Mouse (Mus musculus): ENCODE data around the gene Zic1. TPM values are rescaled to one million over a fixed set of nuclear protein-coding genes. Genes with fewer than 3 reads are reported as not detected.

The Zic1 gene
- polyA plus RNA-seq, 1 experiment from 2014 or later = 0.08 TPM

GRCm38 (mm10) chr9:91374665-91375064, 9.1 kb upstream of the Zic1 start:
- no peaks in the 10 kb centered on the region for H3K36me3 ChIP-seq
- no peaks in the 10 kb centered on the region for H3K9me3 ChIP-seq (replicated peaks)
- no peak overlapping the region for H3K4me3 ChIP-seq
- H3K4me2 ChIP-seq = no peak overlapping the region
- peaks cover 92% of the 10 kb centered on the region for H3K27me3 ChIP-seq (replicated peaks)
- WGBS = 9% methylated on average over 4 of the region's 4 CpGs
- no peak for ATAC-seq (ENCODE audit: insufficient number of reproducible peaks, low FRiP score)
- no peak overlapping the region for H3K27ac ChIP-seq (ENCODE audit: poor library complexity, severe bottlenecking)
- no peak overlapping the region for H3K9ac ChIP-seq
- H3K4me1 ChIP-seq (replicated peaks) = 0 out of 2 replicates have a peak, but pooled peaks cover 7% of the 10 kb centered on the region

- no peak overlapping the region for H3K4me3 ChIP-seq
- H3K9ac ChIP-seq = no peak overlapping the region
- no peak overlapping the region for H3K27ac ChIP-seq (ENCODE audit: poor library complexity, severe bottlenecking)
- WGBS = 20% methylated on average over 3 of the region's 3 CpGs
- peaks cover 92% of the 10 kb centered on the region for H3K27me3 ChIP-seq (replicated peaks)
- H3K36me3 ChIP-seq = no peaks in the 10 kb centered on the region
- H3K9me3 ChIP-seq (replicated peaks) = 0 out of 2 replicates have a peak, but pooled peaks cover 2% of the 10 kb centered on the region
- no peak for ATAC-seq (ENCODE audit: insufficient number of reproducible peaks, low FRiP score)
- no peak overlapping the region for H3K4me2 ChIP-seq
- 0 out of 2 replicates have a peak, but pooled peaks cover 6% of the 10 kb centered on the region for H3K4me1 ChIP-seq (replicated peaks)
Observed at GRCm38 (mm10) chr9:91373811-91374575, 8.4 kb upstream of the Zic1 start.

- ATAC-seq (ENCODE audit: insufficient number of reproducible peaks, low FRiP score) = no peak
- H3K27me3 ChIP-seq (replicated peaks) = peaks cover 92% of the 10 kb centered on the region
- 21% methylated on average over 4 of the region's 4 CpGs for WGBS
- H3K9ac ChIP-seq = no peak overlapping the region
- 0 out of 2 replicates have a peak, but pooled peaks cover 2% of the 10 kb centered on the region for H3K9me3 ChIP-seq (replicated peaks)
- no peaks in the 10 kb centered on the region for H3K36me3 ChIP-seq
- no peak overlapping the region for H3K4me3 ChIP-seq
- no peak overlapping the region for H3K4me2 ChIP-seq
- no peak overlapping the region for H3K27ac ChIP-seq (ENCODE audit: poor library complexity, severe bottlenecking)
- H3K4me1 ChIP-seq (replicated peaks) = no peaks in the 10 kb centered on the region
Observed at GRCm38 (mm10) chr9:91371608-91372007, 6.0 kb upstream of the Zic1 start.

GRCm38 (mm10) chr9:91371011-91371410, 5.4 kb upstream of the Zic1 start:
- Histone ChIP-seq H3K36me3 (no peaks in the 10 kb centered on the region), H3K9me3 (replicated peaks) (0 out of 2 replicates have a peak, but pooled peaks cover 2% of the 10 kb centered on the region)
- no peak for ATAC-seq (ENCODE audit: insufficient number of reproducible peaks, low FRiP score)

GRCm38 (mm10) chr9:91370191-91370708, 4.6 kb upstream of the Zic1 start:
- Histone ChIP-seq H3K27me3 (replicated peaks) (peaks cover 92% of the 10 kb centered on the region), H3K4me1 (replicated peaks) (peaks cover 3% of the 10 kb centered on the region; the same call in 1 of the 2 replicates), H3K9ac (no peak overlapping the region), H3K4me3 (no peak overlapping the region), H3K27ac (ENCODE audit: poor library complexity, severe bottlenecking) (no peak overlapping the region), H3K9me3 (replicated peaks) (0 out of 2 replicates have a peak, but pooled peaks cover 2% of the 10 kb centered on the region), H3K36me3 (no peaks in the 10 kb centered on the region), H3K4me2 (no peak overlapping the region)
- no peak for ATAC-seq (ENCODE audit: insufficient number of reproducible peaks, low FRiP score)
- WGBS = 14% methylated on average over 6 of the region's 6 CpGs

More at GRCm38 (mm10) chr9:91371011-91371410, 5.4 kb upstream of the Zic1 start:
- H3K4me3 ChIP-seq = no peak overlapping the region
- no peak overlapping the region for H3K27ac ChIP-seq (ENCODE audit: poor library complexity, severe bottlenecking)
- H3K27me3 ChIP-seq (replicated peaks) = peaks cover 92% of the 10 kb centered on the region
- H3K4me1 ChIP-seq (replicated peaks) = no peaks in the 10 kb centered on the region
- no peak overlapping the region for H3K9ac ChIP-seq
- H3K4me2 ChIP-seq = no peak overlapping the region

DNA sequence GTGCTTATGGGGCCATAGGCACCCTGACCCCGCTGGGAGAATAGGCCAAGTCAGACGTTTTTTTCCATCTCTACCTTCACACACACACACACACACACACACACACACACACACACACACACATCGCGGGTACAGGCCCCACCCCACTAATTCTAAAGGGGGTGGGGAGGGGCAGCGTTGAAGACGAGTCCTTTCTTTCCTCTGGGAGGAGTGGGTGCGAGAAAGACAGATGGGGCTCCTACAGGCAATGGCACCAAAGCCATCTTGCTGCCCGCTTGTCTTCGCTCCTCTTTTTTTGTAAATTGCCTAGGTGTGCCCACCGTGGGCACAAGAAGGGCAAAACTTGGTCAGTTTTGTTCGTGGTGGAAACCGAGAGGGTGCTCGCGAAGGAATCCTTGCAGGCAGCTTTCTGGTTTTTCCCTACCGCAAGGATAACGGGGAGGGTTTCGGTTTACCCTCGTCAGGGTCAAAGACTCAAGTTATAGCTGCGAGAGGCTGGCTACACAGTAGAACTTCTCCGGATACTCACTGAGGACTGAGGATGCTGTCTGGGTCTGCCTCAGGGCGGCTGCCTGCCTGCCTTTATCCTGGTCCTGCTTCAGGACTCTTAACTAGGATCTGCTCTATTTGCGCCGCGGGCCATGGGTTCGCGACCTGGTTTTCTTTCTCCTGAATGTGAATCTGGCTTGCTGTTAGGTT, 3.8 kb upstream of the Zic1 start:
- no peak overlapping the region for H3K4me2 ChIP-seq
- H3K4me1 ChIP-seq (replicated peaks) = peaks cover 12% of the 10 kb centered on the region; the same call in 1 of the 2 replicates
- H3K27me3 ChIP-seq (replicated peaks) = peaks cover 94% of the 10 kb centered on the region
- H3K27ac ChIP-seq (ENCODE audit: poor library complexity, severe bottlenecking) = no peak overlapping the region
- no peak overlapping the region for H3K4me3 ChIP-seq
- no peaks in the 10 kb centered on the region for H3K36me3 ChIP-seq
- 2% methylated on average over 25 of the region's 26 CpGs for WGBS
- ATAC-seq (ENCODE audit: insufficient number of reproducible peaks, low FRiP score) = no peak
- H3K9ac ChIP-seq = no peak overlapping the region
- 0 out of 2 replicates have a peak, but pooled peaks cover 2% of the 10 kb centered on the region for H3K9me3 ChIP-seq (replicated peaks)

GRCm38 (mm10) chr9:91368946-91369292, 3.3 kb upstream of the Zic1 start:
- H3K4me2 ChIP-seq = no peak overlapping the region
- no peaks in the 10 kb centered on the region for H3K36me3 ChIP-seq
- no peak overlapping the region for H3K4me3 ChIP-seq
- whole genome bisulfite sequencing = 4% methylated on average over 13 of the region's 13 CpGs
- H3K27ac ChIP-seq (ENCODE audit: poor library complexity, severe bottlenecking) = no peak overlapping the region
- no peak for ATAC-seq (ENCODE audit: insufficient number of reproducible peaks, low FRiP score)
- H3K9ac ChIP-seq = no peak overlapping the region
- peaks cover 95% of the 10 kb centered on the region for H3K27me3 ChIP-seq (replicated peaks)
- H3K4me1 ChIP-seq (replicated peaks) = peaks cover 14% of the 10 kb centered on the region; the same call in 1 of the 2 replicates
- H3K9me3 ChIP-seq (replicated peaks) = 0 out of 2 replicates have a peak, but pooled peaks cover 2% of the 10 kb centered on the region

DNA sequence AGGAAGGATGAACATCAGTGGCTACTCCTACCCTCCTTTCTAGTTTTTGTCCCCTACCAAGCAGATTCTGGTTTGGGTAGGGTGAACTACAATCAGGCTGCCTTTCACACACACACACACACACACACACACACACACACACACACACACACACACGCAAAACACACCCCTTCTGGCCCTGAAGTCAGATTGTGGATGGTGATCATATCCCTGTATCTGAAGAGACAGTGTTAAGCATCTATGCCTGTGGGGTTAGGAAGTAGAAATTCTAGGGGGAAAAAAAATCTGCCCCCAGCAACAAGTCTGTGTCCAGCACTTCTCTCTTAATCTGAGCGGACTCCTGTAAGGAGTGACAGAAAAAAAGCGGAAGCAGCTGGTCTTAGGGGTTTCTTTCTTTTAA, 2.5 kb upstream of the Zic1 start:
- H3K36me3 ChIP-seq = no peaks in the 10 kb centered on the region
- H3K27me3 ChIP-seq (replicated peaks) = peaks cover 100% of the 10 kb centered on the region
- H3K4me2 ChIP-seq = no peak overlapping the region
- no peak overlapping the region for H3K27ac ChIP-seq (ENCODE audit: poor library complexity, severe bottlenecking)
- WGBS = 3% methylated on average over 3 of the region's 3 CpGs
- H3K9ac ChIP-seq = no peak overlapping the region
- H3K4me3 ChIP-seq = no peak overlapping the region
- ATAC-seq (ENCODE audit: insufficient number of reproducible peaks, low FRiP score) = no peak
- H3K9me3 ChIP-seq (replicated peaks) = 0 out of 2 replicates have a peak, but pooled peaks cover 2% of the 10 kb centered on the region
- peaks cover 14% of the 10 kb centered on the region; the same call in 1 of the 2 replicates for H3K4me1 ChIP-seq (replicated peaks)

- Histone ChIP-seq H3K27me3 (replicated peaks) (peaks cover 99% of the 10 kb centered on the region), H3K4me2 (no peak overlapping the region), H3K36me3 (no peaks in the 10 kb centered on the region), H3K4me3 (no peak overlapping the region), H3K4me1 (replicated peaks) (peaks cover 17% of the 10 kb centered on the region), H3K9ac (no peak overlapping the region), H3K9me3 (replicated peaks) (0 out of 2 replicates have a peak, but pooled peaks cover 2% of the 10 kb centered on the region), H3K27ac (ENCODE audit: poor library complexity, severe bottlenecking) (no peak overlapping the region)
- no peak for ATAC-seq (ENCODE audit: insufficient number of reproducible peaks, low FRiP score)
- WGBS = 2% methylated on average over 30 of the region's 30 CpGs
Observed at GRCm38 (mm10) chr9:91366999-91367811, 1.6 kb upstream of the Zic1 start.

DNA sequence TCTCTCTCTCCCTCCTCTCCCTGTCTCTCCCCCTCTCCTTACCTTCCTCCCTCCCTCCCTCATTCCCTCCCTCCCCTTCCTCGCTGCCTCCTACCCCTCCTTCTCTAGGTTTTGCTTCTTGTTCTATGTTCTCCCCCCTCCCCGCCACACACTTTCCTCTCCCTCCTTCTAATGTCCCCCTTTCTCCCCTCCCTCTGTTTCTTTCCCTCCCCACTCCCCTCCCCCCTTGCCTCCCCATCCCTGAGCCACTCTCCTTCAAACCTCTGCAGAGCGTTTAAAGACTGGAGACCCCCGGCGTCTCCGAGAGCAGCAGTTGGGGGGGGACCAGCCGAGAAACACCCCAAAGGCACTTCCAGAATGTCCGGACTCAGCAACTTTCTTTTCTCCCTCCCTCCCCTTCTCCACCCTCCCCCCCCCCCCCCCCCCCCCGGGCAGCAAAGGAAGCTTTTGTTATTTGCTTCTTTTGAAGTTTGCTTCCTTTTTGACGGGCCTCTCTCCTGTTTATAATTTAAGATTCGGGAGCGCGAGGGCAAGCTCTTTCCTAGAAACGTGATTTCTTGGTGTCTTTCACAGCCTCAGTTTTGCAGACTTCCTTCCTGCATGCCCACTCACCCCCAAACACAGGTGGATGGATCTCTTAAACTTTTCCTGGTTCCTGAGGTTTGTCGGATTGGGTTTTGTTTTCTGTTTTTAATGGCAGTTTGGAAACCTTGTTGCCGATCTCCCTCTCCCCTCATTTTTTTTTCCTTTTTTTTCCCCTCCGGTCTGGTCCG, 802 bp upstream of the Zic1 start:
- Histone ChIP-seq H3K4me3 (no peak overlapping the region), H3K36me3 (no peaks in the 10 kb centered on the region), H3K27ac (ENCODE audit: poor library complexity, severe bottlenecking) (no peak overlapping the region), H3K4me2 (no peak overlapping the region), H3K9me3 (replicated peaks) (0 out of 2 replicates have a peak, but pooled peaks cover 2% of the 10 kb centered on the region), H3K9ac (no peak overlapping the region), H3K27me3 (replicated peaks) (peaks cover 99% of the 10 kb centered on the region), H3K4me1 (replicated peaks) (peaks cover 23% of the 10 kb centered on the region)
- under 1% methylated on average over 17 of the region's 18 CpGs for WGBS
- no peak for ATAC-seq (ENCODE audit: insufficient number of reproducible peaks, low FRiP score)
